Mouse (Mus musculus) NIH3T3 (cell line): ENCODE measurements at regions not wholly inside any gene's neighbourhood (a gene's known extent, or its start where the extent isn't known, plus 50 kb on each side); places are given as distances from the start of the nearest gene placed in this dataset.
A peak's percentile ranks its signal among the peaks of the same experiment; 100 is the strongest.
"Not testable (repeated sequence)": the region's sequence is repeated elsewhere in the genome, so short reads cannot be mapped to it uniquely, and the experiment has no call there.

Experiments
- DNase-seq: peaks from one replicate; pipeline ENCODE4 v3.0.0-alpha.2; 2012; ENCODE audit warnings: low read depth

DNA sequence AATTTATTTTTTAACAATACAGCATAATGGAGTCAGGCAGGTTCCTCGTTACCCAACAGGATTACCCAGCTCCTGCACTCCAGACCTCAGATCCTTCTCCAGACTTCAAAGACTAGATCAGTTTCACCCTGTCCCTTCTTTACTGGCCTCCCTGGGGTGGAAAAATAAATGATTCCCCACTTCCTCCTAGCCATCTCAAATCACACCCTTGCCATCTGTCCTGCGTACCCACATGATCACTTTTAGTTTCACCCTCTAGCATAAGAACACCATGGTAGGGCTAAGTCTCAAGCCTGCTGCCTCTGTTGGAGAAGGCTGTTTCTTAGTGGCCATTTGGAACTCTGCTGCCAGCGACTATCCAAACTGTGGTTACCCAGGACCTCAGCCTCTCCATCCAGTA, 222.0 kb downstream of the Plxna1 start:
- DNase-seq, result no peak

DNA sequence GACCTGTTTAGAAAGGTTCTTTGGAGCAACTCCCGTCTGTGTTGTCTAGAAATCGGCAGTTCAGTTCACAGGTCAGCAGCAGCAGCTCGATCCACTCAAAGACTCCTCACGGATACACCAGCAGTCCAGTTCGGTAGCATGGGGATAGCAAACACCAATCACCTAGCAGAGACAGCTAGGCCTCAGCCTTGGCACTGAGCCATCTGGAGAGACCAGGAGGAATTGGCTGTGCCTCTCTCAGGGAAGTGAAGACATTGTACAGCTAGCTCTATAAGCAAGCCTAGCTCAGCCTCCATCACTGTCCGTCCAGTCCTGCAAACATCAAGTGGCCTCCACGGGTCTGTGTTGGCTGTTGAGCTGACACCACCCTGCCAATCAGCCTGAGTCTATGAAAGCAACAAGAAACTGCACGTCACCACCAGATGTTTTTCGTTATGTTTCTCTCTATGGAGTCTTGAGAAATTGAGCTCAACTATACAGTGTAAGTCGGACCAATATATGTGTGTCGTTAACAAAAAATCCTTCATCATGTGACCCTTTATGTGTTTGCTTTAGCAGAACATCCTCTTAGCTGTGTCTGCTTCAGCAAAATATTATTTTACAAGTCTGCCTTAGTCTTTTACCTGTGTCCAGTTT, 209.3 kb downstream of the Plxna1 start:
- peak; percentile 76 for DNase-seq

DNA sequence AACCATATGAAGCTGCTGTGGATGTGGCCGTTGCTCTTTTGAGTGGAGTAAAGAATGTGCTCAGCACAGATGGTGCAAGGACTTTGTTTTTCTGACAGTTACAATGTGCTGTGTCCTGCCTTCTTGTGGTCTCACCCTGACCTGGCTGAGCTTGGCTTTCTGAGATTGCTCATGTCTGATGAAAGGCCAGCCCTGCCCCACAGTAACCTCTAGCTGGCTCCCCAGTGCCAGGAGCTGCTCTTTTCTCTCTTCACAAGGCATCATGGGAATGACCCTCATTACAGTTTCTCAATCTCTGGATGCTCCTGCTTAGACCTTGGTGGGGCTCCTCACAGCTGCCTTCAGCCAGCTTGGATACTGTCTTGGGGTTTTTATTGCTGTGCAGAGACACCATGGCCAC, 204.9 kb downstream of the Plxna1 start:
- peak; percentile 27 for DNase-seq

DNA sequence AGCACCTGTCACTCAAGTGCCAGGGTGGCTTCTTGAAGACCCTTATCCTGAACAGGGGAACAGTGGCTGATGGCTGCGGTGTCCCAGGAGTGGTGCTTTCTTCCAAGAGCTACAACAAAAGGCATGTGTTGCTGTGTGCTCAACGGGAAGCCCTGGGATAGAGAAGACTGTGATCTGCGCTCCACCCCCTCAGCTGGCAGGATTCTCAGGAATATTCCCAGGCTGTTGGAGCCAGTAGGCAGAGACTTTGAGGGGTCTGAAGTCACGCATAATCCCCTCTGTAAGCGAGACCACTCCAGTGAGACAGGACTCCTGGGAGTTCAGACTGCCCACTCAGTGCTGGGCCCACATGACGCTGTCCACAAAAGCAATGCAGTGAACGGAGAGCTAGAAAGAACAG, 202.4 kb downstream of the Plxna1 start:
- DNase-seq, result no peak

DNA sequence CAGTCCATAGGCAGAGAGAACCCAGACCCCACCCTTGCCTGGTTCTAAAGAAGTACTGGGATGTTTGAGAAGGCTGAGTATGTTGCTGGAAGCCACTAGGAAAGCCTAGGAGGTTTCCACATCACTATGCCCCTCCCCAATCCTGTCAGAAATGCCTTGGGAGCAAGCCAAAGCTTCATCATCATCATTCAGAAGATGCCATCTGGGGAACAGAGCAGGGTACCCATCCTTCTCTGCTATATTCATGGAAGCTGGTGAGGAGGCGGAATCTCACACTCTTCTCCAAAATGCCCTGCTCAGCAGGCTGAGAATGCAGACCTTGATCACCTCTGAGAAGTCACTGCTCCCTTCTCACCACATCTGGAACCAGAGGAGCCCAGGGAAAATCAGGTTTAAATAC, 200.7 kb downstream of the Plxna1 start:
- no peak for DNase-seq

DNA sequence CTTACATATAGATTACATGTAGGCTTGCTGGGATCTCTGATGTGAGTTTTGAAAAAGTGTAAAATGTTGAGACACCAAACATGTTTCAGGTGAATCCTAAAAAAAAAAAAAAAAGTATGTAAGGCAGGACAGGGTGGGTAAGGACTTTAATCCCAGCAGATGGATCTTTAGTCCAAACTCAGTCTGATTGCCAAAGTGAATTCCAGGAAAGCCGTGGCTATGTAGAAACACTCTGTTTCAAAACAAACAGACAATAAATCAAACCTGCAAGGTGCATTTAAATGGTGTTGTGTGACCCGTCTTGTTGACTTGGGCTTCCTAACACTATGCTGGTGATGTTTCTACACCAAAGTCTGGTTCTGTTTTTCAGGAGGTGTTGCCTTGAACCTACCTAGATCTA, 192.9 kb downstream of the Plxna1 start:
- no peak for DNase-seq

DNA sequence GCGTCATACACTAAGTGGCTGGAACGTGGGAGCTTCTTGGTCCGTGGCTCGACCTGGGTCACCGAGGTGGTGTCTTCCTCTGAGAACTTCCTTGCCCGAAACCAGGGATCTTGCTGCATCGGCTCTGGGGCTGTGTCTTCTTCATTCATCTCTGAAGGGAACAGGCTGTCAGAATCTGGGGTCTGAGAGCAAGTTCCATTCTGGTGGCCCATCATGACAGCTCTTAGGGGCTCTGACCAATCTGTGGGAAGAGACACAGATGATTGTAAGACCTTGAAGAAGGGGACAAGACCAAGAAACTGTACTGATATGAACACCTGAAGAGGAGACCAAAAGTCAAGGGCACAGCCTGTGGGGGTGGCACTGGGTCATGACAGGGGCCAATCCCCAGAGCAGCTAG, 177.5 kb downstream of the Plxna1 start:
- not testable (repeated sequence) for DNase-seq

DNA sequence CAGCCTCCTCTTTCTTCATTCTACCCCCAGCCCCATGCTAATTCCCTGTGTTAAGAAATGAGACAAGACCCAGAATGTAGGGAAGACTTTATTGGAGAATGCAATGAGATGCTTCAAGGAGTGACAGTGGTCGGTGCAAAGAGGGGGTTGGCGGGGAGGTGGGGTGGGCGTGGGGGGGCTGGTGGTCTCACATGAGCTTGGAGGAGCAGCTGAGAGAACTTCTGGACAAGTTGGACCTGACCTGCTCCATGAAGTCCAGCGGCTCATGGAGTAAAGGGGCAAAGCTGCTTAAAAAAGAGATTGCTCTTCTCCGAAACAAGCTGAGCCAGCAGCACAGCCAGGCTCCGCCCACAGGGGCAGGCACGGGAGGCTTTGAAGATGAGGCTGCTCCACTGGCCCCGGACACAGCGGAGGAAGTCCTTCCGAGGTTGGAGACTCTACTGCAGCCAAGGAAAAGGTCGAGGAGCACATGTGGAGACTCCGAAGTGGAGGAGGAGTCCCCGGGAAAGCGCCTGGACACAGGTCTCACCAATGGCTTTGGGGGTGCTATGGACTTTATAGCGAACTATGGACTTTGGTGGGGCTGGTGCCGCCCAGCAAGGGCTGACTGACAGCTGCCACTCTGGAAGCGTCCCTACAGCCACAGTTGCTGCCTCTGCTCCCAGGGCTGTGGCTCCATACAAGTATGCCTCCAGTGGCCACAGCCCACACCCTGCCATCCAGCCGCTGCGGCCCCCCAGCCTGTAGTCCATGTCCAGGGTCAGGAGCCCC, 161.7 kb downstream of the Plxna1 start:
- not testable (repeated sequence) for DNase-seq

DNA sequence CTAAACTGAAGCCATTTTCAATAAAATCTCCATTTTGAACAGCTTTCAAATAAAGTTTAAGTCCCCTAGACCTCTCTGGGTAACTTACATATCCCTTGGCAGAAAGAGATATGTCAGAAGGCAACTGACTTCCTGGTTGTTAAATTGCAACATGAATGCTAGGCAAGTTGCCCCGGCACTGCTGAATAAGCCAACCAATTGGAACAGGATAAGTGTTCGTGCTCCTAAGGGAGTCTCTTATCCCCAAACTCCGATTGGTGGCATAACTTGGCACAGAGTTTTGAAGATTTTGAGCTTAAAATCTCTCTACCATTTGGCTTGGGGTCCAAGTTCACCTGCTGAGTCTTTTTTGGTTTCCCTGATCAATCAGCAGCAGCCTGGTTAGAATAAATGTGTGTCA, 147.4 kb downstream of the Plxna1 start:
- DNase-seq, result peak; percentile 39

DNA sequence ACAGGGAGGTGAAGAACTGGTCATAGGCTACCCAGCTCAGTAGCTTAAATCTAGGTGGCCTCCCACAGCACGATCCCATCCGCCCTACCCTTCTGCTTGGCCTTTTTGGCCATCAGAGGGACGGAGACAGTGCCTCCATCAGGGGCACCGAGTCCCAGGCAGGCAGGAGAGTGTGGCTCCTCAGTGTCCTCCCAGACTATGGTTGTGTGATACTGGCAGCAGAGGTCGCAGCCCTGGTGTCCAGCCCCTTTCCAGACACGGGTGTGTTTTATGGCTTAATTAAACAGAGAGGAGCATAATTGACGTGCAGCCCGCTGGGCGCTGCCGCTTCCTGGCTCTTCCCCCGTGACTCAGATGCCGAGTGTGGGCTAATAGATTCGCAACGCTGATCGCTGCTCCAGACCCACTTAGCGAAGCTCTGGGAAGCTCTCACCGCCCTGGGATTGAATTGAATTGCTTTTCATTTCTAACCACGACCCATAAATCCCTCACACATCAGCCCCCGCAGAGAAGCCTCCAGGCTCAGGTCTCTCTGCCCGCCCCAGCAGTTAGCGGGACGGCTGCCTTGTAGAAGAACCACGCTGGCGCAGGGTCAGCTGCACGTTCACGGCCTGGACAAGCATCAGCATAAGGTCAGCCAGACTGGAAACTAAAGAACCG, 126.9 kb downstream of the Plxna1 start:
- no peak for DNase-seq

DNA sequence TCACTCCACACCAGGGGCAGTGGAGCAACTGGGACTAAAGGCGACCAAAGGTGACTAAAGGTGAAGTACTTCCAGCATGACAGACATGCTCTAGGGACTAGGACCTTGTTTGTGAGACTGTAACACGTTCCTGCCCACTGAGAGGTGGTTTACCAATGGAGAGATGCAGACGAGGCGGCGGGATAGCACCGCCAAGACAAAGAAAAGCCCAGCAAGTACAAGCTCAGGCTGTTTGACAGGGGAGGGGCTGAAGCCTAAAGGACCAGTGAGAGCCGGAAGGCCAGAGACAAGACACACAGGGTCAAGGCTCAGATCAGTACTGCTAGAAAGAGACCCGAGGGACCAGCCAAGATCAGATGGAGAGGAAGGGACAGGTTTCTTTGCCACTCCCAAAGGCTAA, 126.2 kb downstream of the Plxna1 start:
- DNase-seq, result no peak

DNA sequence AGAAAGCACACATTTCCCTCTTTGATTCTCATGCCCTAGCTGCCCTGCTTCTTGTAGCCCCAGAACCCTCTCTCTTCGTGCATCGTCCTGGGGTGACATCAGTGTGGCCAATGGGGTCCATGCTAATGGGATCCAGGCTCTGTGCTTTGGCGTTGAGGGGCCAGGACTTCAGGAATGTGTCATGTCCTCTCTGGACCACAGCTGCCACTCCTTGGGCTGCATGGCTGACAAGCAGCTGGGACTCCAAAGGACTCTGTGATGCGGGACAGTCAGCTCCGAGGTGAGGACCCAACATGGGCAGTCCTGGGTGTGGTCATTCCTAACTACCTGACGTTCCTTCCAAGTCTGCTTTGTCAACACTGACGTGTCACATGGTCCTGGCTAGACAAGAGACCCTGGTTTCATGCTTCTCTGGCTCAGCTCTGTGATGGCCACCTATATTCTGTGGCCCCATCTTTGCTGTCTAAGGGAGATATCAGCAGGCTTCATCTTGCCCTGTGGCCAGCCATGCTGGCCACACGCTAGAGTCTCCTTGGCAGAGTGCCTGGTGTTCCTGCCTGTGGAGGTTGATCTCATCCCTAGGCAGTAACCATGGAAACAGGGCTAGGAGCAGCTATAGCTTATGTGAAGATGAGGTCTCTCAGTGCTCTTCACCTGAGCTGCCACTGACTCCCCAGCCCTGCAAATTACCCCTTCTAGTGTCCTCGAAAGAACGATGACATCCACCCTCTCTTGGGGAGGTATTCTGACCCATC, 125.4 kb downstream of the Plxna1 start:
- DNase-seq, result peak; percentile 66

DNA sequence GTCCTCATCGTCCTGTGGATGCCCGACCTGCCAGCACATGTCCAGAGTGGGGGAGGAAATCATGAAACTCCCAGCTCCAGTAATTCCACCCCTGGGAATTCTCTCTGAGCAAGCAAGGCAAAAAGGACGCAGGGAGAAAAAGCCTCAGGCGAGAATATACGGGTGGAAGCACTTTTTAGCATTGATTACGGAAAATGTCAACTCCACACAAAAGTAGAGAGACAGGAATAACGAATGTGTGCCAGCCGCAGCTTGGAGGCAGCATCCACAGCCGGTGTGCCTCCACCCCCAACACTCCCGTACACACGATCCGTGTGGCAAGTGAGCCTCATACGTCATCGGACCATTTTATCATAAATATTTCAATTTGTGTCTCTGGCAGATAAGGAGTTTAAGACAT, 123.5 kb downstream of the Plxna1 start:
- DNase-seq, result no peak

DNA sequence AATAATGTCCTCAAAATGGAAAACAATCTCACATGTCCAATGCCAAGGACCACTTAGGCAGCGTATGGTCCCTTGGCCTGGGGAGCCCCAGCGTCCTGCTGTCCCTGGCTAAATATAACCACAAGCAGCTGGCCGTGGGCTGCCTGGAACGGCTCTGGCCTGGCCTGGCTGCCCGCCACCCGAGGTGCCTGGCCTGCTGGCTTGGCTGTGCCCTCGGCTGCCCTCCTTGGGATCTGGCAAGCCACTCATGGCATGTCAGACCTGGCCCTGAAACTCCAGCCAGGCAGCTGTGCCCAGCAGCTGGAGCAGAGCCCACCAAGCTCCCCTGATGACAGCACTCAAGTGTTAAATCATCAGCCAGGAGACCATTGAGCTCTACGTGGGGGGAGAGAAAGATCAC, 122.9 kb downstream of the Plxna1 start:
- peak; percentile 80 for DNase-seq

DNA sequence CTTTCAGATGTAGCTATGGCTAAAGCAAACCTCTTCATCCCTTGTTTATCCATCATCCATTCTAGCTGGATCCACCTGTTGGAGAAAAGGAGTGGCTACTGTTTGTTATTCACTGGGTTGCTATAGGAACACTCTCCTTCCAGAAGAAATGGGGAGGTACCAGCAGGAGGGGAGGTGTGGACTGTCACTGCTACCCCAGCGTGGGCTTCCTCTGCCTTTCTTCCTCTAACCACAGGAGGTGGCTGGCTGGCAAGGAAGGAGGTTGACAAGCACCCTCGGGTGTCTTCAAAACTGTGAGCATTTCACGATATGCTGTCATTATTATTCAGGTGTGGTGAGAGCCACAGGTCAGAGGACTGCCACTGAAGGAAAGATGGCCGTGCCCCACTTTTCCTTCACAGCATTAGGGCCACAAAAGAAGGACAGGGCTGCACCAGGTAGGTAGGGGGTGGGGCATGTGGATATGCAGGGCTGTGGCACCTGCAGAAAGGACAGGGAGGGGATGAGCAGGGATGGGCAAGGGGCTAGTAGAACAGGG, 122.2 kb downstream of the Plxna1 start:
- no peak for DNase-seq

DNA sequence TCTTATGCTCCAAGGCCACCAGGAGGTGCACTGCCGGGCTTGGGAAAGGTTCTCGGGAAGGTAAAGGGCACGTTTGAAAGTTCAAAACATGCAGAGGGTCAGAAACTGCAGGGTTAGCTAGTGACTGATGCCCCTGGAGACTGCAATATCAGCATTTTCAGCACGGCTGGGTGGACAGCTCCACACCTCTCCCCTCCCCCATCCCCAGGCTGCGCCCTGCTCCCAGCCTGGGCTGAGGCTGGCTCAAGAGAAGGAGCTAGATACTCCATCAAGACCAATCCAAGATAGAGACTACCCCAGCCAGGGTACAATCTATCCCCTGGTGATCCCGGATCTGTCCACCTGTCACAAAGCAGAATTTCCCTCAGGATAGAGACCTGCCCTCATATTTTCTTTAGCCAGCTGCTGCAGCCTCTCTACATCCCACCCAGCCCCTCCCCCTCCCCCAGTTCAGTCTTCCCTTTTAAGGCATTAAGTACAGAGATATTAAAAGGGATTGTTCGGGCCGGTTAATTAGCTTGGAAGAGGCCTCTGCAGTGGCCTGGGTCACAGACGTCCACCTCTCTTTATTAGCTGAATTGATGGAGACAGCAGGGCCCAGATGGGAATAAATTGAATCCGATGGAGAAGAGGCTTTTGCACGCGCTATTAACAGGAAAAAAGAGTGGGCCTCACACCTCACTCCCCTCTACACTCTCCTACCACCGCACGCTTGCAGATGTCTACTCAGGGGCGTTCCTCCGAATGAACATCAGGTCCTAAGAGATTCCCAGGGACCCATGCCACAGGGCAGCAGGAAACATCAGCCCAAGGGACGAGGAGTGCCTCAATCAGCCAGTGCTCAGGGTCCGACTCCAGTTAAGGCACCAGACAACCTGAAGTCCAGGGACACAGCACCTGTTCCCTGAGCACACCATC, 119.8 kb downstream of the Plxna1 start:
- DNase-seq, result peak; percentile 72

DNA sequence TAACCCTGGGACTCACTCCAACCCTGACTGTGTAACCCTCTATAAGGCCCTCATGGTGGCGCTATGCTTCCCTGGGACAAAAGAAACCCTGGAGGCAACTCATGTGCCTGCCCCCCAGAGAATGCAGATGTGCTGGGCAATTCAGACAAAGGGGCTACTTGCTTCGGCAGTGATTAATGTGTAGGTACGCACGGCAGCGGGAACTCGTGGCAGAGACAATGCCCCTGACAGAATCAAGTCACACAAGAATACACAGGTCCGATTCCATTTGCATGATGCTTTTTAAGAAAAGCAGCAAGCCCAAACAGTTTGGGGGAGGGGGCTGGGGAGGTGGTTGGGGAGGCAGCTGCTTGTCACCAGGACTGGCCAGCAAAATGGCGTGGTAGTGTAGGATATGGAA, 116.9 kb downstream of the Plxna1 start:
- no peak for DNase-seq

DNA sequence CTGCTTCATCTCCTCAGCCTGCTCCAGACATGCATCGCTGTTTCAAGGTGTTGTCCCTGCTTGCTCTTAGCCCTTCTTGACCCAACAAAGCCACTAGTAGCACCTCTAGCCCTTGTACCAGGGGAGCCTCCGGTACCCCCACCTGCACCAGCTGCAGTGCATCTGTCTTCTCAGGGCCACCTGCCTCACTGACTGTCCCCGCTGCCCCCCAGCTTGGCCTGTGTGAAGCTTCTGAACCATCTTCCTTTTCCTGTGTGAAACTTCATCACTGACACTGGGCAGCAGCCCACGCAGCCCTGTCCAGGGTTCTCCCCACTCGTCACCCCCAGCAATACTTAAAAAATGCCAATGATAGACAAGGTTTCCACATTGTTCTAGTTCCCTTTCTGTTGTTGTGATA, 116.2 kb downstream of the Plxna1 start:
- DNase-seq, result no peak

DNA sequence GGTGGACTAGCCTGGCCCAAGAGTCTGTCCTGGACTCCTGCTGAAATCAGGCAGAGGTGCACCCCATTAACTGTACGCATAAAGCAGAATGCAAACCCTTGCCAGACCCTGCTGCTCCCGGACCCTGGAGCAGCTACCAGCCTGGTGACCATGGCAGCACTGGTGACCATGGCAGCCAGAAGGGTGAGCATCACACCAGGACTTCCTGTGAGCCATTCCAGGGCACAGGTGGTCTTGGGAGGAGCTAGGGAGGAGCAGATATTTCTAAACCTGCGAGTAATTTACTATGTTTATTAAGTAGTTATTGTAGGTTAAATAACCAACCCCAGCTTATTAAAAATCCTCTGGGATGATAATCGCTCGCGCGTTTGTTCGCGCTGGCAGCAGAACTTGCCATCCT, 113.8 kb downstream of the Plxna1 start:
- no peak for DNase-seq

DNA sequence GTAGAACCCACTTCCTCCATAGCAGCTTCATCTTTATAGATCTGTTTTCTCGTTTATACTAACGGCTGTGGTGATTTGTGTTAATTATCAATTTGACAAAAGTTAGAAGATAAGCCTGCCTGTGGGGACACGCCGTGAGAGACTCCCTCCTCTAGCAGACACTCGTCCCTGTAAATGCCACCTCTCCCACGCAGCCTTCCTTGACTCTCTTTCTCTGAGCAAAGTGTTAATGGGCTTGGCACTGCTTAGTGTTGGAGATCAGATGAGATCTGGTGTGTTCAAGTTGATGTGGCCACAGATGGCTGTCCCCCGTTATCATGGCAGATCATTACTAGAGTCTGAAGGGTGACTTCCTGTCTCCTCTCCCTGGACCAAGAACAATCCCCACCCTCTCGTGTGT, 113.1 kb downstream of the Plxna1 start:
- DNase-seq, result no peak

DNA sequence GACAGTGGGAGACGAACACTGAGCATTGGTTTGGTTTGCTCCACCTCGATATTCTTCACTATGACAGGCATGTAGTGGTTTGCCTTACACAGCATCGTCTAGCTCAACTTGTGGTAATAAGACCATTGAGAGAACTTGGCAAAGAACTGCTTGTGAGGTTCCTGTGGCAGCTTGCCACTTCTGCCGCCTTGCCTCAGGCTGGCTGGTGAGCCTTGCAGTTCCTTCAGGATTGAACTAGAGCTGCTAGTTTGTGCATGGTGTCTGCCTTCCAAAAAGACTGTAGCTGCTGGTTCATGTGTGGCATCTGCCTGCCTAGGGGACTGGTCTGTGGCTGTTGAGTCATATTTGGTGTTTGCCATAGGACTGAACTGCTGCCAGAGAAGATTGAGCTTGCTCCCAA, 110.8 kb downstream of the Plxna1 start:
- peak; percentile 64 for DNase-seq
